8 mouse cellular contexts compared by ENCODE assay signal in the genomic region with DNA sequence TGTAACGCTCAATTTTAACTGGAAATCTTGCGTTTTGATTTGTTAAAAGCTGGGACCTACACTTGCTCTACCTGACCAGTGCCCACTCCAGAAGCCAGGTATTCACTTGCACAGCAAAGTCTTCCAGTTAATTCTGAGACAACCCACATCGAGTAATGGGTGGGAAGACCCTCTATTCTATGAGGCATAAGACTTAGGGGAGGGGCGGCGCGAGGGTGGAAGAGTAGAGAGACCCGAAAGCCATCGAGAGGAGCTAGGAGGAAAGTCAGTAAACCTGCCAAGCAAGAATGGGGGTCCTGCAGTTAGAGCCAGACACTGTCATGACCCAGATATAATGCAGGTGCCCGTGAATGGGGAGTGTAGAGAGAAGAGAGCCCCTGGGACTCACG.
A peak's percentile ranks its signal among the peaks of the same experiment; 100 is the strongest.
DNase-seq lines count a peak whose midpoint lies in the region; ATAC-seq lines count a peak whose summit lies in the region.

No protein-coding gene starts in this region.

- 53% methylated on average over 10 of the region's 10 CpGs for WGBS in kidney, embryonic 14.5 days
- 52% methylated on average over 10 of the region's 10 CpGs for WGBS in forebrain, embryonic 13.5 days
- WGBS in midbrain, embryonic 12.5 days, result 55% methylated on average over 10 of the region's 10 CpGs

- no peak overlapping the region for H3K4me2 ChIP-seq in kidney, embryonic 14.5 days (replicated peaks; ENCODE audit: low read depth, low read length)
- no peak overlapping the region; the same call in 1 of the 2 replicates for H3K4me2 ChIP-seq in forebrain, embryonic 13.5 days
- no peak overlapping the region for H3K4me2 ChIP-seq in midbrain, embryonic 12.5 days (replicated peaks)

- ATAC-seq in cerebellum, adult (ENCODE audit: insufficient number of reproducible peaks, low FRiP score, low TSS enrichment), result peak; percentile 37; the same call in 1 of the 2 replicates
- peak; percentile 4; the same call in 1 of the 2 replicates for ATAC-seq in kidney, embryonic 14.5 days (ENCODE audit: low FRiP score, low TSS enrichment)
- ATAC-seq in forebrain, embryonic 13.5 days, result peak; percentile 12; the same call in 1 of the 2 replicates
- ATAC-seq in midbrain, embryonic 12.5 days (ENCODE audit: low FRiP score, low read depth), result 0 out of 2 replicates have a peak, but pooled peaks have one; percentile 13

- no peak overlapping the region for H3K9ac ChIP-seq in kidney, embryonic 14.5 days (ENCODE audit: low read depth, low read length)
- H3K9ac ChIP-seq in forebrain, embryonic 13.5 days, result no peak overlapping the region
- H3K9ac ChIP-seq in midbrain, embryonic 12.5 days (replicated peaks), result no peak overlapping the region

- H3K4me3 ChIP-seq in kidney, embryonic 14.5 days (ENCODE audit: low read length), result no peak overlapping the region
- H3K4me3 ChIP-seq in forebrain, embryonic 13.5 days, result no peak overlapping the region
- H3K4me3 ChIP-seq in midbrain, embryonic 12.5 days, result no peak overlapping the region

- no peak for DNase-seq in cerebellum, postnatal 4 days (ENCODE audit: low spot score in 2 of 2)
- no peak for DNase-seq in kidney, adult 9 months
- no peak for DNase-seq in right cerebral cortex, postnatal 4 days
- DNase-seq in layer of hippocampus, postnatal 14 days (ENCODE audit: low spot score in 2 of 2), result no peak

- H3K9me3 ChIP-seq in kidney, embryonic 14.5 days (ENCODE audit: control insufficient read depth, low read length), result no peaks in the 10 kb centered on the region
- no peaks in the 10 kb centered on the region for H3K9me3 ChIP-seq in forebrain, embryonic 13.5 days (replicated peaks)
- no peaks in the 10 kb centered on the region for H3K9me3 ChIP-seq in midbrain, embryonic 12.5 days

- H3K36me3 ChIP-seq in kidney, embryonic 14.5 days (ENCODE audit: control insufficient read depth, insufficient read depth, low read length), result peaks cover 4% of the 10 kb centered on the region
- peaks cover 10% of the 10 kb centered on the region; the same call in 1 of the 2 replicates for H3K36me3 ChIP-seq in forebrain, embryonic 13.5 days (ENCODE audit: poor library complexity, severe bottlenecking)
- peaks cover 4% of the 10 kb centered on the region; the same call in 1 of the 2 replicates for H3K36me3 ChIP-seq in midbrain, embryonic 12.5 days

- no peaks in the 10 kb centered on the region for H3K4me1 ChIP-seq in kidney, embryonic 14.5 days (ENCODE audit: control insufficient read depth, insufficient read depth, low read length)
- peaks cover 23% of the 10 kb centered on the region for H3K4me1 ChIP-seq in forebrain, embryonic 13.5 days
- peaks cover 16% of the 10 kb centered on the region for H3K4me1 ChIP-seq in midbrain, embryonic 12.5 days

- H3K27me3 ChIP-seq in kidney, embryonic 14.5 days (ENCODE audit: control insufficient read depth, insufficient read depth, low read length), result no peaks in the 10 kb centered on the region
- H3K27me3 ChIP-seq in forebrain, embryonic 13.5 days, result no peaks in the 10 kb centered on the region
- no peaks in the 10 kb centered on the region for H3K27me3 ChIP-seq in midbrain, embryonic 12.5 days

- H3K27ac ChIP-seq in kidney, embryonic 14.5 days (ENCODE audit: low read depth, low read length), result no peak overlapping the region
- H3K27ac ChIP-seq in forebrain, embryonic 13.5 days, result no peak overlapping the region
- H3K27ac ChIP-seq in midbrain, embryonic 12.5 days (replicated peaks), result no peak overlapping the region
